Comparison of ENCODE assay signal across 17 mouse cellular contexts in genomic region chr16:20781101-20781630, GRCm38 (mm10). TPM values are rescaled to one million over a fixed set of nuclear protein-coding genes. Genes with fewer than 3 reads are reported as not detected.
"Had no signal": no experiment of that assay in that cellular context is flagged by ENCODE, and none has a peak within 500 bp of the region (broad histone marks: within the 10 kb centered on the region; RNA-seq: fewer than 3 reads in every experiment).

No protein-coding gene starts in this region.

- H3K27me3 ChIP-seq: lung, embryonic 15.5 days; midbrain, embryonic 13.5 days; midbrain, embryonic 15.5 days; neural tube, embryonic 12.5 days; stomach, embryonic 15.5 days had no signal

- H3K4me2 ChIP-seq: lung, embryonic 15.5 days; midbrain, embryonic 11.5 days; midbrain, embryonic 13.5 days; midbrain, embryonic 15.5 days; neural tube, embryonic 12.5 days; stomach, embryonic 15.5 days had no signal

- ATAC-seq: lung, postnatal 0 days; midbrain, embryonic 13.5 days; midbrain, embryonic 15.5 days had no signal

- H3K27ac ChIP-seq: lung, embryonic 15.5 days; macrophage; midbrain, embryonic 13.5 days; midbrain, embryonic 15.5 days; neural tube, embryonic 12.5 days; stomach, embryonic 15.5 days; stomach, postnatal 0 days had no signal

- DNase-seq: lung, adult 2 months; lung, postnatal 14 days; lung, postnatal 36 days; right cerebral cortex, postnatal 14 days; thymus, adult 2 months; thymus, postnatal 25 days; thymus, postnatal 4 days had no signal

- H3K4me3 ChIP-seq: lung, embryonic 15.5 days; megakaryocyte, embryonic 14.5 days; midbrain, embryonic 13.5 days; midbrain, embryonic 15.5 days; neural tube, embryonic 12.5 days; stomach, embryonic 15.5 days had no signal

- H3K4me1 ChIP-seq: midbrain, embryonic 13.5 days; midbrain, embryonic 15.5 days; neural tube, embryonic 12.5 days; stomach, embryonic 15.5 days had no signal

- H3K9ac ChIP-seq: lung, embryonic 15.5 days; midbrain, embryonic 13.5 days; midbrain, embryonic 15.5 days; neural tube, embryonic 12.5 days; stomach, embryonic 15.5 days had no signal

- H3K36me3 ChIP-seq: lung, embryonic 15.5 days; midbrain, embryonic 13.5 days; midbrain, embryonic 15.5 days; neural tube, embryonic 12.5 days; stomach, embryonic 15.5 days had no signal

- H3K9me3 ChIP-seq: lung, embryonic 15.5 days; midbrain, embryonic 13.5 days; midbrain, embryonic 15.5 days; neural tube, embryonic 12.5 days; stomach, embryonic 15.5 days had no signal

RNA-seq across cellular contexts. Expression of gene Thpo, which starts 46.9 kb away (rescaled TPM):
- polyA plus RNA-seq: macrophage had no signal

RNA-seq across cellular contexts. Expression of gene Chrd, which starts 48.2 kb away (rescaled TPM):
- polyA plus RNA-seq: macrophage had no signal
